ENCODE assay signal across 20 mouse cellular contexts in the genomic region with DNA sequence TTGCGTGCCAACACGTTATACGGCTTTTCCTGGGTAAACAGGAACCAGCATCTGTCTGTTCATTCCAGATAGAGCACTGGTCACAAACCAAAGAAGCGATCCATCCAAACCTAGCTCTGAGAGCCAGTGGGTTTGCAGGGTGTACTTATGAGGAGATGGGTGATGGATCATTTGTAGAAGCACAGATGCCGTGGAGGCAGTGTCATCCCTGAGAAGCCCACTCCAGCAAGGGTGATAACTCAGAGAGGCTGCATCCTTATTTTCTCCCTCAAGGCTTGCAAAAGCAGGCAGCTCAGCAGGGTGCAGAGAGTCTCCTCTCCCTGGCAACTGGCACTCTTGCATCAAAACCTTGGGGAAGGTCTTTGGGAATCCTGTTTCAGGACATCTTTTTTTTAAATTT.
"Had no signal": no experiment of that assay in that cellular context is flagged by ENCODE, and none has a peak within 500 bp of the region (broad histone marks: within the 10 kb centered on the region; RNA-seq: fewer than 3 reads in every experiment).

No protein-coding gene starts in this region.

- H3K9ac ChIP-seq: liver, embryonic 15.5 days; liver, postnatal 0 days; lung, embryonic 15.5 days; midbrain, embryonic 13.5 days; midbrain, embryonic 15.5 days; neural tube, embryonic 13.5 days; neural tube, embryonic 15.5 days had no signal

- ATAC-seq: liver, postnatal 0 days; midbrain, embryonic 13.5 days; midbrain, embryonic 15.5 days had no signal

- H3K27ac ChIP-seq: liver, embryonic 15.5 days; macrophage; midbrain, embryonic 13.5 days; midbrain, embryonic 15.5 days; neural tube, embryonic 13.5 days; neural tube, embryonic 15.5 days had no signal

- H3K9me3 ChIP-seq: liver, embryonic 15.5 days; lung, embryonic 15.5 days; midbrain, embryonic 13.5 days; midbrain, embryonic 15.5 days; neural tube, embryonic 15.5 days had no signal

- H3K36me3 ChIP-seq: liver, embryonic 15.5 days; lung, embryonic 15.5 days; midbrain, embryonic 13.5 days; midbrain, embryonic 15.5 days; neural tube, embryonic 13.5 days; neural tube, embryonic 15.5 days had no signal

- H3K4me3 ChIP-seq: liver, embryonic 15.5 days; lung, embryonic 15.5 days; midbrain, embryonic 13.5 days; midbrain, embryonic 15.5 days; myocyte; neural tube, embryonic 13.5 days; neural tube, embryonic 15.5 days had no signal

- H3K4me2 ChIP-seq: liver, embryonic 15.5 days; lung, embryonic 15.5 days; midbrain, embryonic 11.5 days; midbrain, embryonic 13.5 days; midbrain, embryonic 15.5 days; neural tube, embryonic 13.5 days; neural tube, embryonic 15.5 days had no signal

- DNase-seq: liver, postnatal 0 days; lung, adult 2 months; lung, postnatal 14 days; retina, postnatal 1 day; right cerebral cortex, adult 18-20 months; right cerebral cortex, postnatal 25 days; right cerebral cortex, postnatal 4 days; spleen, adult 18-20 months; thymus, adult 18-20 months; thymus, postnatal 14 days; thymus, postnatal 36 days had no signal

- H3K4me1 ChIP-seq: liver, embryonic 15.5 days; midbrain, embryonic 13.5 days; midbrain, embryonic 15.5 days; neural tube, embryonic 13.5 days; neural tube, embryonic 15.5 days had no signal

- H3K27me3 ChIP-seq: liver, embryonic 15.5 days; lung, embryonic 15.5 days; midbrain, embryonic 13.5 days; midbrain, embryonic 15.5 days; neural tube, embryonic 13.5 days; neural tube, embryonic 15.5 days had no signal
